Mouse (Mus musculus) hindbrain, embryonic 14.5 days (tissue): ENCODE data around the gene Herc2. TPM values are rescaled to one million over a fixed set of nuclear protein-coding genes. Genes with fewer than 3 reads are reported as not detected.

Source experiments
- ATAC-seq: fragments of 200-750 bp; cut with Nextera tagmentation; 2 replicates; pipeline ENCODE4 v1.8.0; 2017; ENCODE audit warnings: moderate number of reproducible peaks, mild to moderate bottlenecking, moderate TSS enrichment, moderate library complexity; ENCODE audit not compliant: low FRiP score
- DNase-seq: peaks from one replicate; pipeline ENCODE4 v3.0.0-alpha.2; 2015; ENCODE audit warnings: low spot score
- H3K27ac ChIP-seq: fragments of 300-500 bp; sonication (generic); 2 replicates; pipeline ENCODE4 v1.5.1; 2014; ENCODE audit warnings: mild to moderate bottlenecking, moderate library complexity
- H3K27me3 ChIP-seq: fragments of 300-500 bp; sonication (generic); 2 replicates; pipeline ENCODE4 v1.6.1; 2014; ENCODE audit warnings: mild to moderate bottlenecking, low read length, mixed read lengths; ENCODE audit not compliant: control insufficient read depth, insufficient read depth
- H3K36me3 ChIP-seq: fragments of 300-500 bp; sonication (generic); replicated peaks from 2 replicates; pipeline ENCODE4 v1.6.1; 2014; ENCODE audit not compliant: control insufficient read depth, insufficient read depth
- H3K4me1 ChIP-seq: fragments of 300-500 bp; sonication (generic); replicated peaks from 2 replicates; pipeline ENCODE4 v1.6.1; 2014; ENCODE audit warnings: antibody characterized with exemption, low read length, mixed read lengths; ENCODE audit not compliant: control insufficient read depth, insufficient read depth
- H3K4me2 ChIP-seq: fragments of 300-500 bp; sonication (generic); replicated peaks from 2 replicates; pipeline ENCODE4 v1.6.1; 2014; ENCODE audit warnings: mild to moderate bottlenecking, moderate library complexity
- H3K4me3 ChIP-seq: fragments of 300-500 bp; sonication (generic); replicated peaks from 2 replicates; pipeline ENCODE4 v1.5.1; 2014; ENCODE audit warnings: mild to moderate bottlenecking, low read length
- H3K9ac ChIP-seq: fragments of 300-500 bp; sonication (generic); 2 replicates; pipeline ENCODE4 v1.6.1; 2014
- H3K9me3 ChIP-seq: fragments of 300-500 bp; sonication (generic); 2 replicates; pipeline ENCODE4 v1.6.1; 2016; ENCODE audit warnings: low read length; ENCODE audit not compliant: control insufficient read depth
- WGBS: fragments of 180-500 bp; shearing (Covaris S2); extraction: QIAGEN DNeasy Blood & Tissue Kit; methylation state at CpG from one replicate; pipeline ENCODE4 v1.1.7; 2014; 5-methylcytosine and 5-hydroxymethylcytosine counted together
- polyA plus RNA-seq: library from polyadenylated mRNA; unstranded; fragments of >200 nt; fragmentation: Nextera tagmentation; extraction: Ambion mirVana; gene quantifications from 2 replicates; pipeline ENCODE4 v1.2.1, GENCODE M21; 2014

Herc2 gene
- polyA plus RNA-seq, 1 experiment from 2014 or later: 57.4 TPM

- no peak overlapping the region for H3K4me2 ChIP-seq
- H3K4me3 ChIP-seq: no peak overlapping the region
- ATAC-seq (no peak), DNase-seq (no peak)
- H3K4me1 ChIP-seq: no peaks in the 10 kb centered on the region
- H3K36me3 ChIP-seq: no peaks in the 10 kb centered on the region
- H3K9me3 ChIP-seq: no peaks in the 10 kb centered on the region
- H3K9ac ChIP-seq: no peak overlapping the region
- H3K27me3 ChIP-seq: no peaks in the 10 kb centered on the region
- H3K27ac ChIP-seq: no peak overlapping the region
- 76% methylated on average over 2 of the region's 2 CpGs for WGBS
These were observed 227.5 kb downstream of the Herc2 start for GRCm38 (mm10) chr7:56277506-56277905.

Other genes starting within 250 kb of the Herc2 start
- gene Cyfip1, start 208.5 kb upstream of the Herc2 start, polyA plus RNA-seq: 50.0 and 54.3 TPM in 2 replicates
- gene Nipa2, start 87.7 kb upstream of the Herc2 start, polyA plus RNA-seq: 48.4 and 49.1 TPM in 2 replicates
- gene Nipa1, start 30.2 kb upstream of the Herc2 start, polyA plus RNA-seq: 23.8 and 25.4 TPM in 2 replicates
- gene Oca2, start 189.6 kb downstream of the Herc2 start, polyA plus RNA-seq: 2.1 and 2.2 TPM in 2 replicates